Mouse (Mus musculus) hindbrain, postnatal 0 days (tissue): ENCODE results near the gene Pcna. TPM values are rescaled to one million over a fixed set of nuclear protein-coding genes. Genes with fewer than 3 reads are reported as not detected.
A peak's percentile ranks its signal among the peaks of the same experiment; 100 is the strongest.

Experiments
- ATAC-seq: fragments of 200-750 bp; cut with Nextera tagmentation; 2 replicates; pipeline ENCODE4 v1.8.0; 2017; ENCODE audit warnings: mild to moderate bottlenecking, moderate TSS enrichment, moderate library complexity
- DNase-seq: peaks from one replicate; pipeline ENCODE4 v3.0.0-alpha.2; 2015; ENCODE audit warnings: low spot score
- H3K27ac ChIP-seq: fragments of 300-500 bp; sonication (generic); 2 replicates; pipeline ENCODE4 v1.5.1; 2014; ENCODE audit warnings: mild to moderate bottlenecking
- H3K27me3 ChIP-seq: fragments of 300-500 bp; sonication (generic); 2 replicates; pipeline ENCODE4 v1.6.1; 2014; ENCODE audit warnings: low read length, mixed read lengths; ENCODE audit not compliant: insufficient read depth
- H3K36me3 ChIP-seq: fragments of 300-500 bp; sonication (generic); 2 replicates; pipeline ENCODE4 v1.6.1; 2014; ENCODE audit warnings: low read length, mixed read lengths; ENCODE audit not compliant: insufficient read depth
- H3K4me1 ChIP-seq: fragments of 300-500 bp; sonication (generic); 2 replicates; pipeline ENCODE4 v1.6.1; 2014; ENCODE audit warnings: antibody characterized with exemption, low read length, mixed read lengths; ENCODE audit not compliant: insufficient read depth
- H3K4me2 ChIP-seq: fragments of 300-500 bp; sonication (generic); 2 replicates; pipeline ENCODE4 v1.6.1; 2014; ENCODE audit warnings: low read depth, mild to moderate bottlenecking, low read length, moderate library complexity, mixed read lengths
- H3K4me3 ChIP-seq: fragments of 300-500 bp; sonication (generic); 2 replicates; pipeline ENCODE4 v1.5.1; 2014; ENCODE audit warnings: low read length
- H3K9ac ChIP-seq: fragments of 300-500 bp; sonication (generic); replicated peaks from 2 replicates; pipeline ENCODE4 v1.6.1; 2014; ENCODE audit warnings: mild to moderate bottlenecking, low read length, moderate library complexity, mixed read lengths
- H3K9me3 ChIP-seq: fragments of 300-500 bp; sonication (generic); 2 replicates; pipeline ENCODE4 v1.6.1; 2016; ENCODE audit warnings: low read length, mixed read lengths
- CTCF ChIP-seq: IDR thresholded peaks from 2 replicates; pipeline ENCODE4 v1.5.1; 2016; ENCODE audit warnings: antibody characterized with exemption, control low read depth, low read depth
- WGBS: fragments of 180-500 bp; shearing (Covaris S2); extraction: QIAGEN DNeasy Blood & Tissue Kit; methylation state at CpG from one replicate; pipeline ENCODE4 v1.1.7; 2014; 5-methylcytosine and 5-hydroxymethylcytosine counted together
- polyA plus RNA-seq: library from polyadenylated mRNA; unstranded; fragments of >200 nt; fragmentation: Nextera tagmentation; extraction: Ambion mirVana; gene quantifications from 2 replicates; pipeline ENCODE4 v1.2.1, GENCODE M21; 2015
- total RNA-seq: library from RNA; depleted of rRNA; stranded (reverse); fragments of >200 nt; gene quantifications from 2 replicates; pipeline ENCODE4 v1.2.3, GENCODE M21; 2014

Gene Pcna
- total and polyA plus RNA-seq, 2 experiments from 2014 or later, result 131 to 174 TPM

DNA sequence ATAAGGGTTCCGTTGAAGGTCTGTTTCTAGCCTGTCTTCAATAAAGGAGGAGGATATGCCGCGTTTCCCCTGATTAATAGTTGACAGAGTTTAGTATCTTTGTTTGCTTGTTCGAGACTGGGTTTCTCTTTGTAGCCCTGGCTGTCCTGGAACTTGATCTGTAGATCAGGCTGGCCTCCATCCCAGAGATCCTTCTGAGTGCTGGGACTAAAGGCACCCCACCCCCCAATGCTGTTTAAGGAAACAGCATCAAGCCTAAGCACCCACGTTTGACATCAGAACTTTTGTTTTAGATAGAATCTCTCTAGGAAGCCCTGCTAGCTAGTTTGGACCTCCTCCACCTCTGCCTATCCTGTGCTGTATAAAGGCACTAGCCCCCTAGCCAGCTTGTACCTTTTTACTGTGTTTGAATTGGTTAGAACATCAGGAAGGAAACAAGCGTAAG lies 11.2 kb upstream of the Pcna start:
- TF ChIP-seq CTCF, result no peak
- peak overlapping the region; percentile 97 for H3K4me3 ChIP-seq
- H3K4me1 ChIP-seq, result no peaks in the 10 kb centered on the region
- H3K4me2 ChIP-seq, result peak overlapping the region; percentile 63
- 13% methylated on average over 6 of the region's 6 CpGs for WGBS
- ATAC-seq (no peak), DNase-seq (no peak)
- H3K9ac ChIP-seq, result peak overlapping the region; percentile 96
- no peaks in the 10 kb centered on the region for H3K36me3 ChIP-seq
- no peaks in the 10 kb centered on the region for H3K27me3 ChIP-seq
- peak overlapping the region; percentile 93 for H3K27ac ChIP-seq
- no peaks in the 10 kb centered on the region for H3K9me3 ChIP-seq

DNA sequence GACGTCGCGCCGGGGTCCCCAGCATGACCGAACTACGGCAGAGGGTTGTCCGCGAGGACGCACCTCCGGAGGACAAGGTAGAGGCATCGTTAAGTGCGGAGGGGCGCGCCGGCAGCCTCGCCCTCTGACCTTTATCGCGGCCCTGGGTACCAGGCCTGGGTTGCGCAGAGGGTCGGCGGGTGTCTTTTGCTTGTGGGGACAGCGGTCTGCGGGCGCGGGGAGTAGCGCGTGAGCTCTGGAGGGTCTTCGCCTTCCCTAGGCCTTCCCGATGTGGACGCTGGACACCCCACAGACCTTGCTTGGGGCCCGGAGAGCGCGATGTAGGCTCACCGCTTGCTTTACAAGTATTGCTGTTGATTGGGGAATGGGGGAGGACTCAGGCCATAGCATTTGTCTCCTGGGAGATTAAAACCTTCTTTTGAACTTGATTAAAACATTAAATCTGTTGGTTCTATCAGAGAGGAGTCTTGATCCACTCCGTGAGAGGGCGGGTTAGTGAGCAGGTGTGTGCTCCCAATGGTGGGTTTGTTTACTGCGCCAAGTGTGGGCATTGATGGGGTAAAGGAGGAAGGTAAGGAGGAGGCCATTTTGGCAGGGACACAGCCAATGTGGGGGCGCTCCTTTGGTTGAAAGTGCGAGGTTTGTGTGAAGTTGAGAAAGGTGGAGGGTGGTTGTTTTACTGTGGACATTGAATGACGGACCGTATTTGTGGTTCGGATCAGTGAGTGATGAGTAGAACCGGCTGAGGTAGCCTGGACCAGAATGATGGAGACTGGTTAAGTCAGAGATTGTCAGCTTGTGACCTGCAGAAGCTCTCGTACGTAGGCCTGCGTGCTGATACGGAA lies 10.5 kb upstream of the Pcna start:
- no peaks in the 10 kb centered on the region for H3K36me3 ChIP-seq
- no peaks in the 10 kb centered on the region for H3K4me1 ChIP-seq
- peak overlapping the region; percentile 97 for H3K4me3 ChIP-seq
- DNase-seq (peak; percentile 62), ATAC-seq (peak; percentile 33)
- WGBS, result 1% methylated on average over 47 of the region's 47 CpGs
- no peak; the same call in 1 of the 2 replicates for TF ChIP-seq CTCF
- H3K9ac ChIP-seq, result peak overlapping the region; percentile 96
- H3K9me3 ChIP-seq, result no peaks in the 10 kb centered on the region
- H3K27ac ChIP-seq, result peak overlapping the region; percentile 93
- H3K27me3 ChIP-seq, result no peaks in the 10 kb centered on the region
- peak overlapping the region; percentile 63 for H3K4me2 ChIP-seq

DNA sequence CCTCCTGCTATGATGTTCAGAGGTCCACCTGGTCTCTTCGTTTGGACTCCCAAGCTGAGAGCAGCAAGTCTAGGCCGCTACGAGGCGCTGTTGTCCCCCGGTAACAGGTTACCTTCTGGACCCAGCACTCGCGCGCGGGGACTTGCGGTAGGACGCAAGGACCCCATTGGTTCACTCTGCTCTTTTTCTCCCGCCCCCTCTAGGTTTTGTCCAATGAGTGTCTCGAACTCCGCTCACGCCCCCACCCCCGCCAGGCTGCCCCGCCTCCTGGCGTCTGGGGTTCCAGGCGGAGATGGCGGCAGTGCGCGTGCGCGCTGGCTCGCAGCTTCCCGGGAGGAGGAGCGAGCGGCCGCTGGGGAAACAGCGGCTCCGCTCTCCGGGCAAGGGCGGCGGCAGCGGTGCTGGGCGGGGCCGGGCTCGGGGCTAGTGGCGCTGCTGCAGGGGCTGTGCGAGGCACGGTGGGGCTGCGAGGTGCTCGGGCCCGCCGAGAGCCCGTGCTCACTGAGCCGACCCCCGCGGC lies 9.8 kb upstream of the Pcna start, which contains the start of gene Cds2:
Cds2 (plus strand) TSS at position 270 of the 520 bp plus-strand sequence.
- Histone ChIP-seq H3K9me3 (no peaks in the 10 kb centered on the region), H3K27ac (peak within 1 kb of the TSS; percentile 93), H3K4me3 (peak within 1 kb of the TSS; percentile 97), H3K36me3 (no peaks in the 10 kb centered on the region), H3K27me3 (no peaks in the 10 kb centered on the region), H3K9ac (peak within 1 kb of the TSS; percentile 96), H3K4me2 (peak within 1 kb of the TSS; percentile 63), H3K4me1 (no peaks in the 10 kb centered on the region)
- WGBS, result under 1% methylated on average over 40 of the region's 49 CpGs
- DNase-seq (peak; percentile 100), ATAC-seq (peak; percentile 100)
- peak; percentile 90 for TF ChIP-seq CTCF

DNA sequence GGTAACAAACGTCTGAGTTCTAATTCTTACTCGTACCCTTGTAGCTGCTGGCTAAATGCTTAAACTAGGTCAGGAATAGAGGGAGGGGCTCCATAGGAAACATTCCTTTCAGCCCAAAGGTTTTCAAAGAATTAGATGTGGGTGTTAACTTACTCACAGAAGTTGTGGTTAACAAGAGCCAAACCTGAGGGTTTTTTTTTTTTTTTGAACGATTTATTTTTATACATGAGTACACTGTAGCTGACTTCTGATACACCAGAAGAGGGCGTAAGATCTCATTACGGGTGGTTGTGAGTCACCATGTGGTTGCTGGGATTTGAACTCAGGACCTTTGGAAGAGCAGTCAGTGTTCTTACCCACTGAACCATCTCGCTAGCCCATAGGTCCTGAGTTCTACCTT lies 9.1 kb upstream of the Pcna start:
- no peak overlapping the region for H3K4me3 ChIP-seq
- H3K9me3 ChIP-seq, result no peaks in the 10 kb centered on the region
- H3K4me2 ChIP-seq, result no peak overlapping the region
- DNase-seq (no peak), ATAC-seq (no peak)
- no peak overlapping the region for H3K27ac ChIP-seq
- no peak for TF ChIP-seq CTCF
- WGBS, result 75% methylated on average over 6 of the region's 6 CpGs
- no peak overlapping the region for H3K9ac ChIP-seq
- H3K4me1 ChIP-seq, result no peaks in the 10 kb centered on the region
- H3K27me3 ChIP-seq, result no peaks in the 10 kb centered on the region
- H3K36me3 ChIP-seq, result no peaks in the 10 kb centered on the region

DNA sequence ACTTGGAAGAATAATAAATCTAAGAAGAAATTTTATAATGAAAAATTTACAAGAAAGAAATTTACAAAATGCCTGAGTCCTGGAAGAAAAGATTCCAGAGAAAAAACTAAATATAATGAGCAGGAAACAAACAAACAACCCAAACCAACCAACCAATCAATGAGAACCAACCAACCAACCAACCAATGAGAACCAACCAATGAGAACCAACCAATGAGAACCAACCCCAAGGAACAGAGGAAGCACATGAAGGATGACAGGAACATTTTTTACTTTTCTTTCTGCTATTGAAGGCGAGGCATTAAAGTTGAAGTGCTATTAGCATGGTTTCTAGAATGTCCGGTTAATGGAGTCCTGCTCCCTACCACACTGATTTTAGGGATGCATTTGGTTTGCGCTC lies 7.5 kb upstream of the Pcna start:
- no peak for TF ChIP-seq CTCF
- ATAC-seq (no peak), DNase-seq (no peak)
- Histone ChIP-seq H3K9ac (no peak overlapping the region), H3K27ac (no peak overlapping the region), H3K4me2 (no peak overlapping the region), H3K4me1 (no peaks in the 10 kb centered on the region), H3K4me3 (no peak overlapping the region), H3K27me3 (no peaks in the 10 kb centered on the region), H3K9me3 (no peaks in the 10 kb centered on the region), H3K36me3 (no peaks in the 10 kb centered on the region)
- WGBS, result 89% methylated on average over 3 of the region's 3 CpGs

DNA sequence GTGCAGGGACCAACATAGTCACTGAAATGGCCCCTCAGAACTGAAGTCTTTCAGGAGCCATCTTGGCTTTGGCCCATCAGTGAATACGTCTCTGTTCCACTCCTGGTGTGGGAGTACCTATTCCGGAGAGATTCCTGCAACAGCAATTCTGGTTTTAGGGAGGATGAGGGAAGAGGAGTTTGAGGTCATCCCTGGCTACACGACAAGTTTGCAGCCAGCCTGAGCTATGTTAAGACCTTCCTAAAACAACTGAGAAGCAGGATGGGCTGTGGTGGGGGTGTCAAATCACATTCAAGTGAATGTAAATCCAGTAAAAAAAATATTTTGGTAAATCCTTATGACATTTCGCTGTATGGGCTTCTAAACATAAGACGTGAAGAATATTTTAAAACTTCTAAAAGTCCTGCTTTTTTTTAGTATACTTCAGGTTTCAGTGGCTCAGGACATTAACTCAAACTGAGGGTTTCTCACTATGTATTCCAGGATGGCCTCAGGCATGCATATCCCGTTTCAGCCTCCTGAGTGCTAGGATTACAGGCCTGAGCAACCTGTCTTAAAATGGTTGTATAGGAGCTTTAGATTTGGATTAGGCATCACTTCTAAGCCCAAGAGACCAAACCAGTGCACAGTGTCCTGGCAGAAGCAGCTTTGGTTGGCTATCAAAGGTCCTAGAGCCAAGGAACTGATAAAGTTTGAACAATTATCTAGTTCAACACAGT lies 4.4 kb upstream of the Pcna start:
- H3K9me3 ChIP-seq, result no peaks in the 10 kb centered on the region
- H3K4me3 ChIP-seq, result no peak overlapping the region
- no peak for TF ChIP-seq CTCF
- no peaks in the 10 kb centered on the region for H3K4me1 ChIP-seq
- H3K36me3 ChIP-seq, result no peaks in the 10 kb centered on the region
- no peak overlapping the region for H3K9ac ChIP-seq
- ATAC-seq, result no peak
- DNase-seq, result no peak
- H3K27ac ChIP-seq, result no peak overlapping the region
- H3K4me2 ChIP-seq, result no peak overlapping the region
- WGBS, result 92% methylated on average over 6 of the region's 6 CpGs
- H3K27me3 ChIP-seq, result no peaks in the 10 kb centered on the region
